Mouse (Mus musculus) hindbrain, embryonic 10.5 days (tissue): Measurements from ENCODE around the gene Slc25a44. TPM values are rescaled to one million over a fixed set of nuclear protein-coding genes. Genes with fewer than 3 reads are reported as not detected.
"Not testable (repeated sequence)": the region's sequence is repeated elsewhere in the genome, so short reads cannot be mapped to it uniquely, and the experiment has no call there.

Experiments
- DNase-seq: peaks from one replicate; pipeline ENCODE4 v3.0.0-alpha.2; 2017; ENCODE audit warnings: low spot score
- H3K27ac ChIP-seq: fragments of 300-500 bp; sonication (generic); 2 replicates; pipeline ENCODE4 v1.5.1; 2016; ENCODE audit warnings: mild to moderate bottlenecking, moderate library complexity
- H3K27me3 ChIP-seq: fragments of 300-500 bp; sonication (generic); 2 replicates; pipeline ENCODE4 v1.6.1; 2016; ENCODE audit warnings: mild to moderate bottlenecking; ENCODE audit not compliant: poor library complexity, insufficient read depth, severe bottlenecking
- H3K36me3 ChIP-seq: fragments of 300-500 bp; sonication (generic); 2 replicates; pipeline ENCODE4 v1.6.1; 2016; ENCODE audit warnings: mild to moderate bottlenecking, moderate library complexity
- H3K4me1 ChIP-seq: fragments of 300-500 bp; sonication (generic); replicated peaks from 2 replicates; pipeline ENCODE4 v1.6.1; 2016; ENCODE audit warnings: mild to moderate bottlenecking
- H3K4me3 ChIP-seq: fragments of 300-500 bp; sonication (generic); 2 replicates; pipeline ENCODE4 v1.5.1; 2016; ENCODE audit warnings: mild to moderate bottlenecking, moderate library complexity
- H3K9me3 ChIP-seq: fragments of 300-500 bp; sonication (generic); 2 replicates; pipeline ENCODE4 v1.6.1; 2016; ENCODE audit warnings: mild to moderate bottlenecking, moderate library complexity
- WGBS: fragments of 180-500 bp; shearing (Covaris S2); methylation state at CpG from one replicate; pipeline ENCODE4 v1.1.7; 2016; 5-methylcytosine and 5-hydroxymethylcytosine counted together
- polyA plus RNA-seq: library from polyadenylated mRNA; unstranded; fragments of >200 nt; fragmentation: Nextera tagmentation; extraction: Ambion mirVana; gene quantifications from 2 replicates; pipeline ENCODE4 v1.2.1, GENCODE M21; 2016

Gene Slc25a44
- polyA plus RNA-seq, 1 experiment from 2014 or later = 20.3 TPM

GRCm38 (mm10) chr3:88368511-88368910, 56.4 kb downstream of the Slc25a44 start:
- H3K27ac ChIP-seq, H3K4me3 ChIP-seq, H3K9me3 ChIP-seq, H3K36me3 ChIP-seq, DNase-seq: not testable (repeated sequence)
- Histone ChIP-seq H3K4me1 (peaks cover 22% of the 10 kb centered on the region), H3K27me3 (peaks cover 34% of the 10 kb centered on the region)
- WGBS = 88% methylated on average over 7 of the region's 7 CpGs

DNA sequence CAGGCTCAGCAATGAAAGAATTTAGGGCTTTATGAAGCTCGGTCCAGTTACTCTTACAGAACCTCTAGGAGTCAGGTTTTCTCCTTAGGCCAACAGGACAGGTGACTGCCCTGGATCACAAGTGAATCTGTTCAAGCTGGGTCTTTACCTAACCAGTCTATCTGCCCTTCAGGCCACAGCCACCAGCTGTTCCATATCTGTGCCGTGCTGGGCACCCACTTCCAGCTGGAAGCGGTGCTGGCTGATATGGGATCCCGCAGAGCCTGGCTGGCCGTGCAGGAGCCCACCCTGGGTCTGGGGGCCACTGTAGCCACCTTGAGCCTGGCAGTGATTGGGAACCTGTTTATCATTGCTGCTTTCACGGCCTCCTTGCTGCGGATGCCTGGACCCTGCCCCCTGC, 57.4 kb downstream of the Slc25a44 start:
- H3K4me1 ChIP-seq = peaks cover 22% of the 10 kb centered on the region
- not testable (repeated sequence) for H3K9me3 ChIP-seq, H3K36me3 ChIP-seq, DNase-seq, H3K27ac ChIP-seq, H3K4me3 ChIP-seq
- WGBS = 43% methylated on average over 3 of the region's 7 CpGs
- peaks cover 34% of the 10 kb centered on the region for H3K27me3 ChIP-seq

- Histone ChIP-seq H3K27me3 (peaks cover 34% of the 10 kb centered on the region), H3K4me1 (peaks cover 24% of the 10 kb centered on the region), H3K27ac (peak overlapping the region; percentile 80), H3K4me3 (peak overlapping the region; percentile 41), H3K36me3 (peaks cover 15% of the 10 kb centered on the region)
- not testable (repeated sequence) for H3K9me3 ChIP-seq
- peak; percentile 45 for DNase-seq
- WGBS = 6% methylated on average over 22 of the region's 22 CpGs
Observed at GRCm38 (mm10) chr3:88366830-88367428, 58.0 kb downstream of the Slc25a44 start.

- WGBS = 31% methylated on average over 34 of the region's 34 CpGs
Observed at GRCm38 (mm10) chr3:88365705-88366361, 59.1 kb downstream of the Slc25a44 start.

GRCm38 (mm10) chr3:88364337-88364736, 60.6 kb downstream of the Slc25a44 start, which contains the start of gene Paqr6:
Paqr6 (plus strand) TSS chr3:88364584.
- Histone ChIP-seq H3K27me3 (peaks cover 34% of the 10 kb centered on the region), H3K27ac (peak within 1 kb of the TSS; percentile 45; the same call in 1 of the 2 replicates), H3K9me3 (no peaks in the 10 kb centered on the region), H3K36me3 (peaks cover 41% of the 10 kb centered on the region), H3K4me3 (peak within 1 kb of the TSS; percentile 18; the same call in 1 of the 2 replicates), H3K4me1 (peaks cover 50% of the 10 kb centered on the region)
- peak; percentile 56 for DNase-seq
- WGBS = under 1% methylated on average over 16 of the region's 16 CpGs

More at GRCm38 (mm10) chr3:88365705-88366361, 59.1 kb downstream of the Slc25a44 start:
- H3K27me3 ChIP-seq = peaks cover 34% of the 10 kb centered on the region
- H3K4me3 ChIP-seq = 0 out of 2 replicates have a peak overlapping the region, but pooled peaks have one; percentile 16
- DNase-seq = no peak
- H3K4me1 ChIP-seq = peaks cover 35% of the 10 kb centered on the region
- peaks cover 26% of the 10 kb centered on the region for H3K36me3 ChIP-seq
- H3K27ac ChIP-seq = no peak overlapping the region
- peaks cover 10% of the 10 kb centered on the region for H3K9me3 ChIP-seq

DNA sequence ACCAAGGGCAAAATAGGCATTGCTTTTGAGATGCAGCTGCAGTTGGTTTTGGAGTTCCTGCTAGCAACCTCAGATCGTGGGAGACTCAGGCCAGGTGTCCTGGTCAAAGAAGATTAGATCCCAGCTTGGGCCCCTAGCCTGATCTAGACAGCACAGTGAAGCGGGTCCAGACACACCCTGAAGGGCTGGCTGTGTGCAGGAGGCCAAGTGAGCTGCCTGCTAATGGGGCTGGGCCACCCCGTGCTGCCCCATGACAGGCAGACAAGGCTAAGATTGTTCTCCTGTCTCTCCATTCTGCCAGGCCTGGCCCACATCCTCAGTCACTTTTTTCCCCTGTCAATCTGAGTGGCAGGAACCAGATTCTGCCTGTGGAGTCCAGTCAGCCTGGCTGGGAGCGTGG, 61.2 kb downstream of the Slc25a44 start:
- 53% methylated on average over 4 of the region's 4 CpGs for WGBS
- Histone ChIP-seq H3K4me3 (no peak overlapping the region), H3K27ac (peak overlapping the region; percentile 45; the same call in 1 of the 2 replicates), H3K9me3 (no peaks in the 10 kb centered on the region), H3K36me3 (peaks cover 48% of the 10 kb centered on the region), H3K4me1 (peaks cover 57% of the 10 kb centered on the region), H3K27me3 (peaks cover 34% of the 10 kb centered on the region)
- DNase-seq = no peak

DNA sequence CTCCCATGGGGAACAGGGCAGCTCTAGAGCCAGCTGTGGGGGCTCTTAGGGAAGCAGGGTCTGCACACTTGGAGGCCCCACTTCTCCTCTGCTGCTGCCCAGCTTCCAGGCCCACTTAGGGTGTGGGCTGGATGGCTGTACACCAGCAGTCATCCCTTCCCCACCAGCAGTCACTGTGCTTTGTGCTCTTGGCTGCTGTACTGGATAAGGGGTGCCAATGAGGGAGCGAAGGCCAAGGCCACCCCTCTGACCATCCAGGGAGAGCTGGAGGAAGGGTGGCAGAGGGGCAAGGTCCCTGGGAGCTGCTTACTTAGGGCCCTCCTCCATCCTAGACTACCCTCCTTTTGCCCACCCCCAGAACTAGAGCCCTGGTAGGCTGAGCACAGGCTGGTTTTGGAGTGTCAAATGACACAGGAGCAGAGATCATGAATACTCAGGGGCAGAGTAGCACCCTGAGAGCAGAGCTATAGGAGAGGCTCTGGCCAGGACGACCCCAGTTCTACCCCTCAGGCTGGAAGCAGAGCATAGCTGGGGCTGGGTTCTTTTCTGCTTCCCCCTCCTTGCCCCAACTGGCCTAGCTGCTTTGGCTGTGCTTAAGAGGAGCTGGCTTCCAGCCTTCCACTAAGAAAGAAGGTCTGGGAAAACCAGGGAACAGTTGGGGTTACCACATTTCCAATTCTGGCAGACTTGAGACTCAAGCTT, 63.2 kb downstream of the Slc25a44 start:
- peaks cover 67% of the 10 kb centered on the region for H3K36me3 ChIP-seq
- H3K4me1 ChIP-seq = peaks cover 54% of the 10 kb centered on the region
- 92% methylated on average over 2 of the region's 2 CpGs for WGBS
- no peak for DNase-seq
- H3K27me3 ChIP-seq = peaks cover 32% of the 10 kb centered on the region
- H3K27ac ChIP-seq = peak overlapping the region; percentile 72; the same call in 1 of the 2 replicates
- no peak overlapping the region; the same call in 1 of the 2 replicates for H3K4me3 ChIP-seq
- no peaks in the 10 kb centered on the region for H3K9me3 ChIP-seq

DNA sequence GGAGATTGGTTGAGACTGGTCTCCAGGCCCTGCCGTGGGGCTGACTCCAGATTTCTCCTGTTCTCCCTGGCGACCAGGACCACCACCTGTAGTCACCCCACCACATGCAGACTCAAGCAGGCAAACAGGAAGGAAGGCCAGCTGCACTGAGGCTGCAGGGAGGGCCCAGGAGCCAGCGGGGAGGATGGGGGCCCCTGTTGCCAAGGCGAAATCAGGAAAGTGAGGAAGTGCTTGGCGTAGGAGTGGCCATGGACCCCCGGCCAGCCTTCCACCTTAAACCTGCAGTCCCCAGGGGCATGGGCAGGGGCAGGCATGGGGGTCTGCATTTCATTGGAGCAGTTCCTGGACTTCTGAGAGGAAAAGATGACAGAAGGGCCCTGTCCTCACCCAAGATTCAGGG, 63.8 kb downstream of the Slc25a44 start:
- H3K4me1 ChIP-seq = peaks cover 53% of the 10 kb centered on the region
- 82% methylated on average over 6 of the region's 6 CpGs for WGBS
- no peaks in the 10 kb centered on the region for H3K9me3 ChIP-seq
- peak overlapping the region; percentile 72; the same call in 1 of the 2 replicates for H3K27ac ChIP-seq
- DNase-seq = no peak
- no peak overlapping the region; the same call in 1 of the 2 replicates for H3K4me3 ChIP-seq
- peaks cover 26% of the 10 kb centered on the region for H3K27me3 ChIP-seq
- peaks cover 74% of the 10 kb centered on the region for H3K36me3 ChIP-seq

Other genes starting within 250 kb of the Slc25a44 start
- not detected in 2 replicates for gene Rhbg, start 170.4 kb downstream of the Slc25a44 start, polyA plus RNA-seq
- not detected in 2 replicates for gene Gm38392, start 137.9 kb downstream of the Slc25a44 start, polyA plus RNA-seq
- gene Tsacc, start 128.1 kb downstream of the Slc25a44 start, polyA plus RNA-seq = 14.4 and 15.4 TPM in 2 replicates
- gene Cct3, start 128.0 kb downstream of the Slc25a44 start, polyA plus RNA-seq = 755 and 805 TPM in 2 replicates
- 150 and 157 TPM in 2 replicates for gene Glmp, start 100.1 kb downstream of the Slc25a44 start, polyA plus RNA-seq
- gene Tmem79, start 89.0 kb downstream of the Slc25a44 start, polyA plus RNA-seq = 1.5 and 2.7 TPM in 2 replicates
- gene Smg5, start 88.9 kb downstream of the Slc25a44 start, polyA plus RNA-seq = 84.1 and 87.8 TPM in 2 replicates
- gene Paqr6, start 60.6 kb downstream of the Slc25a44 start, polyA plus RNA-seq = 0.86 and 1.4 TPM in 2 replicates
- 0.12 TPM in 1 of 2 replicates, not detected in the other for gene Bglap3, start 52.4 kb downstream of the Slc25a44 start, polyA plus RNA-seq
- not detected in 2 replicates for gene Bglap2, start 46.4 kb downstream of the Slc25a44 start, polyA plus RNA-seq
- gene Bglap, start 40.7 kb downstream of the Slc25a44 start, polyA plus RNA-seq = not detected in 2 replicates
- gene Pmf1, start 14.8 kb downstream of the Slc25a44 start, polyA plus RNA-seq = 157 and 167 TPM in 2 replicates
- 3.8 and 8.6 TPM in 2 replicates for gene Sema4a, start 36.0 kb upstream of the Slc25a44 start, polyA plus RNA-seq
- 13.4 and 24.0 TPM in 2 replicates for gene Lmna, start 84.8 kb upstream of the Slc25a44 start, polyA plus RNA-seq
- 30.7 and 31.0 TPM in 2 replicates for gene Mex3a, start 107.3 kb upstream of the Slc25a44 start, polyA plus RNA-seq
- gene Rab25, start 123.2 kb upstream of the Slc25a44 start, polyA plus RNA-seq = 2.1 and 2.9 TPM in 2 replicates
- 173 and 180 TPM in 2 replicates for gene Lamtor2, start 127.9 kb upstream of the Slc25a44 start, polyA plus RNA-seq
- gene Ubqln4, start 128.6 kb upstream of the Slc25a44 start, polyA plus RNA-seq = 69.0 and 72.5 TPM in 2 replicates
- gene Ssr2, start 150.7 kb upstream of the Slc25a44 start, polyA plus RNA-seq = 207 and 220 TPM in 2 replicates
- gene Arhgef2, start 180.8 kb upstream of the Slc25a44 start, polyA plus RNA-seq = 111 and 123 TPM in 2 replicates
- gene Rxfp4, start 228.0 kb upstream of the Slc25a44 start, polyA plus RNA-seq = not detected in 2 replicates